Mouse (Mus musculus): ENCODE measurements at regions not wholly inside any gene's neighbourhood (a gene's known extent, or its start where the extent isn't known, plus 50 kb on each side); places are given as distances from the start of the nearest gene placed in this dataset.

DNA sequence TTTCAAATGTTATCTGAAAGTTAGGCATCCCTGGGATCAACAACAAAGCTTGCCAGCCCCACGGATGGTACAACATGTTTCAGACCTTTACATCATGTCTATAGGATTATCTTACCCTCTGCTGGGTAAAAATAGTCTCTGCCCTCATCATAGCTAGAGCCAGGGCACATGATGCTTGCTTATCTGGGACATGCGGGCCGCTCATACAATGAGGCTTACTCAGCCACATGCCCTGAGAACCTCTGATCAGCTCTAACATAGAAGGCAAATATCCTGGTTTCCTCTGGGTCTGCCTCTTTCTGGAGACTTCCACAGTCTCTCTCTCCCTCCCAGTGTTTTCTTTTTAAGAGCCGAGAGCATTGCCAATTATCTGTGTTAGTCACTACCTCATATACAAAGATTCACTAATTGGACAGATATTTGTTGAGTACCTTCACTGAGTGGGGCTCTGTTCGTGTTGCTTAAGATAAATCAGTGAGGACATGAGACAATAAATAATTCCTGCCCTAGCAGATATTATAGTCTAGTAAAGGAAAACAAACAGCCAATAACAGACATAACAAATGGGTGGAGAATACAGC, 256.6 kb downstream of the Fam49a start:
- TF ChIP-seq POLR2A (IDR thresholded peaks at IDR 0.05; ENCODE audit: borderline replicate concordance, extremely low read depth, insufficient read depth, insufficient read length, poor library complexity, severe bottlenecking) (no peak), CTCF (IDR thresholded peaks at IDR 0.05; ENCODE audit: borderline replicate concordance, extremely low read depth, insufficient read depth, insufficient read length) (no peak)

Measured in brain, embryonic 14.5 days (tissue).